Mouse (Mus musculus): Measurements from ENCODE around the gene Syngr3. TPM values are rescaled to one million over a fixed set of nuclear protein-coding genes. Genes with fewer than 3 reads are reported as not detected.

Gene Syngr3
- total and polyA plus RNA-seq, 3 experiments: 0.32 to 3.9 (median 0.33) TPM

- dilution Hi-C loops (cut with MboI; ENCODE audit: extremely low pct_ligation_motif_present, extremely low pct_unique_long_range_greater_than_20kb, low sequenced_read_pairs): no loop called here
- no peak overlapping the region for H3K27ac ChIP-seq (ENCODE audit: insufficient read depth, low read depth)
- H3K4me3 ChIP-seq (replicated peaks in 1 of 3; ENCODE audit: low read depth in 2 of 3, low read length in 2 of 3, poor library complexity in 1 of 3): no peak overlapping the region
- no peaks in the 10 kb centered on the region for H3K9me3 ChIP-seq (replicated peaks; ENCODE audit: low read length)
- H3K4me1 ChIP-seq (ENCODE audit: control insufficient read depth in 1 of 2, insufficient read depth in 2 of 2): peaks cover 5 to 26% of the 10 kb centered on the region in 2 experiments; a peak in 3 of 4 replicates
- no peak for DNase-seq (ENCODE audit: extremely low read depth)
- in situ Hi-C loops (cut with MboI; ENCODE audit: low pct_ligation_motif_present, low pct_unique_long_range_greater_than_20kb, low sequenced_read_pairs): no loop called here
- H3K27me3 ChIP-seq (replicated peaks): no peaks in the 10 kb centered on the region
- H3K4me2 ChIP-seq (ENCODE audit: insufficient read depth, low read depth, poor library complexity, severe bottlenecking): no peak overlapping the region
- H3K79me2 ChIP-seq (replicated peaks; ENCODE audit: control insufficient read depth, extremely low read depth, insufficient read depth, poor library complexity, severe bottlenecking): peaks cover 26% of the 10 kb centered on the region
- H3K9ac ChIP-seq (ENCODE audit: insufficient read depth, low read depth): no peak overlapping the region
- H3K36me3 ChIP-seq (replicated peaks in 1 of 2; ENCODE audit: control insufficient read depth in 1 of 2, insufficient read depth in 1 of 2, low read length in 1 of 2): peaks cover 16% of the 10 kb centered on the region in 2 experiments
- TF ChIP-seq TBP (conservative IDR thresholded peaks at IDR 0.05; ENCODE audit: low read depth, low read length) (peak; percentile 89), ETS1 (conservative IDR thresholded peaks at IDR 0.05; ENCODE audit: low read depth, low read length) (no peak), SMC3 (IDR thresholded peaks at IDR 0.05; ENCODE audit: low read depth, low read length) (no peak), ZNF384 (IDR thresholded peaks at IDR 0.05; ENCODE audit: low read depth, low read length) (no peak), KAT2A (IDR thresholded peaks at IDR 0.05; ENCODE audit: insufficient replicate concordance, low read length) (no peak), ZMIZ1 (IDR thresholded peaks at IDR 0.05; ENCODE audit: low read depth, low read length) (no peak), TCF12 (IDR thresholded peaks at IDR 0.05; ENCODE audit: low read depth, low read length) (no peak), MAX (IDR thresholded peaks at IDR 0.05; ENCODE audit: low read length) (no peak), RAD21 (IDR thresholded peaks at IDR 0.05; ENCODE audit: low read depth, low read length) (peak; percentile 11), EP300 (IDR thresholded peaks at IDR 0.05; ENCODE audit: low read length) (no peak), CTCF (conservative IDR thresholded peaks at IDR 0.05 in 1 of 2, IDR thresholded peaks at IDR 0.05 in 1 of 2; ENCODE audit: low read depth in 2 of 2, low read length in 2 of 2) (peak in 1 of 2 experiments; percentile 57; a peak in 2 of 4 replicates), HCFC1 (IDR thresholded peaks at IDR 0.05; ENCODE audit: low read depth, low read length) (no peak)
These were observed 36.1 kb upstream of the Syngr3 start for GRCm38 (mm10) chr17:24725637-24726390.

DNA sequence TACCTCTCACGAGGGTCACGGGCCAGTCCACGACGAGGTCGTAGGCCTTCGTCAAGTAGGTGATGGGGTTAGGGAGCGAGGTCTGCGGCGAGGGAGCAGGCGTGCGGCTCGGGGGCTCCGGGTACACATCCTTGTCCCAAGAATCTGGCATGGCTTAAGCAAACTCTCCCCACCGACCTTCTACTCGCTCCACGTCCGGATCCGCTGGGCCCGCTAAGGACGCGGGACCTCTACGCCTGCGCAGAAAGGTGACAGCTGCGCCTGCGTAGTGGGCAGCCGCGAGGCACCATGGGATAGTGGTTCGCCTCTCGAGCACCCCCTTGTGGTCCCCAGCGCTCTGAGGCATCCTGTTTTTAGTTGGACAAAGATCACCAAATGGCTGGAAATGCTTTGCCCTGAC lies 34.4 kb upstream of the Syngr3 start, which contains the start of gene Ndufb10:
Ndufb10 (minus strand) TSS at position 295 of the 400 bp plus-strand sequence.
- Histone ChIP-seq H3K36me3 (replicated peaks in 1 of 2; ENCODE audit: control insufficient read depth in 1 of 2, insufficient read depth in 1 of 2, low read length in 1 of 2) (peaks cover 20 to 21% of the 10 kb centered on the region in 2 experiments), H3K9me3 (replicated peaks; ENCODE audit: low read length) (no peaks in the 10 kb centered on the region), H3K27ac (ENCODE audit: insufficient read depth, low read depth) (peak within 1 kb of the TSS; percentile 56), H3K9ac (ENCODE audit: insufficient read depth, low read depth) (peak within 1 kb of the TSS; percentile 90), H3K4me2 (ENCODE audit: insufficient read depth, low read depth, poor library complexity, severe bottlenecking) (peak within 1 kb of the TSS; percentile 98), H3K27me3 (replicated peaks) (no peaks in the 10 kb centered on the region), H3K4me3 (replicated peaks in 1 of 3; ENCODE audit: low read depth in 2 of 3, low read length in 2 of 3, poor library complexity in 1 of 3) (peak within 1 kb of the TSS; percentile 66 to 89 (median 89)), H3K4me1 (ENCODE audit: control insufficient read depth in 1 of 2, insufficient read depth in 2 of 2) (peaks cover 5 to 15% of the 10 kb centered on the region in 2 experiments; a peak in 3 of 4 replicates), H3K79me2 (replicated peaks; ENCODE audit: control insufficient read depth, extremely low read depth, insufficient read depth, poor library complexity, severe bottlenecking) (peaks cover 39% of the 10 kb centered on the region)
- in situ Hi-C loops (cut with MboI; ENCODE audit: low pct_ligation_motif_present, low pct_unique_long_range_greater_than_20kb, low sequenced_read_pairs): no loop called here
- TF ChIP-seq NRF1 (IDR thresholded peaks at IDR 0.05; ENCODE audit: low read depth, low read length) (peak; percentile 99), MAZ (IDR thresholded peaks at IDR 0.05; ENCODE audit: low read depth, low read length) (no peak), MAX (IDR thresholded peaks at IDR 0.05; ENCODE audit: low read length) (peak; percentile 35; the same call in 1 of the 2 replicates), SIN3A (IDR thresholded peaks at IDR 0.05; ENCODE audit: low read length) (peak; percentile 71), MEF2A (IDR thresholded peaks at IDR 0.05; ENCODE audit: borderline replicate concordance, low read depth, low read length) (peak; percentile 67), SMC3 (IDR thresholded peaks at IDR 0.05; ENCODE audit: low read depth, low read length) (peak; percentile 40), IRF4 (IDR thresholded peaks at IDR 0.05; ENCODE audit: low read depth, low read length) (peak; percentile 41), TBP (conservative IDR thresholded peaks at IDR 0.05; ENCODE audit: low read depth, low read length) (peak; percentile 73), HCFC1 (IDR thresholded peaks at IDR 0.05; ENCODE audit: low read depth, low read length) (peak; percentile 85), NELFE (IDR thresholded peaks at IDR 0.05; ENCODE audit: low read depth, low read length) (peak; percentile 91), KAT2A (IDR thresholded peaks at IDR 0.05; ENCODE audit: insufficient replicate concordance, low read length) (peak; percentile 79; the same call in 1 of the 2 replicates), GABPA (IDR thresholded peaks at IDR 0.05; ENCODE audit: insufficient replicate concordance, low read depth, low read length) (no peak), MAFK (IDR thresholded peaks at IDR 0.05; ENCODE audit: insufficient replicate concordance, low read length) (no peak), USF2 (conservative IDR thresholded peaks at IDR 0.05; ENCODE audit: low read depth, low read length) (no peak), TCF12 (IDR thresholded peaks at IDR 0.05; ENCODE audit: low read depth, low read length) (peak; percentile 85), UBTF (IDR thresholded peaks at IDR 0.05; ENCODE audit: low read depth, low read length) (no peak; the same call in 1 of the 2 replicates), POLR2AphosphoS2 (IDR thresholded peaks at IDR 0.05; ENCODE audit: low read depth, low read length) (no peak; the same call in 1 of the 2 replicates), CTCF (conservative IDR thresholded peaks at IDR 0.05 in 1 of 2, IDR thresholded peaks at IDR 0.05 in 1 of 2; ENCODE audit: low read depth in 2 of 2, low read length in 2 of 2) (peak; percentile 90 to 92), ELF1 (IDR thresholded peaks at IDR 0.05; ENCODE audit: low read depth, low read length) (peak; percentile 76), MXI1 (IDR thresholded peaks at IDR 0.05; ENCODE audit: low read depth, low read length) (peak; percentile 62), MYC (IDR thresholded peaks at IDR 0.05; ENCODE audit: low read depth, low read length) (peak; percentile 64; the same call in 1 of the 2 replicates), ZMIZ1 (IDR thresholded peaks at IDR 0.05; ENCODE audit: low read depth, low read length) (peak; percentile 73; the same call in 1 of the 2 replicates), BHLHE40 (IDR thresholded peaks at IDR 0.05; ENCODE audit: low read depth, low read length) (0 out of 2 replicates have a peak, but pooled peaks have one; percentile 27), POLR2A (IDR thresholded peaks at IDR 0.05; ENCODE audit: low read depth, low read length) (peak; percentile 90)
- peak; percentile 95 for DNase-seq (ENCODE audit: extremely low read depth)
- dilution Hi-C loops (cut with MboI; ENCODE audit: extremely low pct_ligation_motif_present, extremely low pct_unique_long_range_greater_than_20kb, low sequenced_read_pairs): no loop called here
